Mouse (Mus musculus): ENCODE results near the gene Hoxa5.
A peak's percentile ranks its signal among the peaks of the same experiment; 100 is the strongest.

DNA sequence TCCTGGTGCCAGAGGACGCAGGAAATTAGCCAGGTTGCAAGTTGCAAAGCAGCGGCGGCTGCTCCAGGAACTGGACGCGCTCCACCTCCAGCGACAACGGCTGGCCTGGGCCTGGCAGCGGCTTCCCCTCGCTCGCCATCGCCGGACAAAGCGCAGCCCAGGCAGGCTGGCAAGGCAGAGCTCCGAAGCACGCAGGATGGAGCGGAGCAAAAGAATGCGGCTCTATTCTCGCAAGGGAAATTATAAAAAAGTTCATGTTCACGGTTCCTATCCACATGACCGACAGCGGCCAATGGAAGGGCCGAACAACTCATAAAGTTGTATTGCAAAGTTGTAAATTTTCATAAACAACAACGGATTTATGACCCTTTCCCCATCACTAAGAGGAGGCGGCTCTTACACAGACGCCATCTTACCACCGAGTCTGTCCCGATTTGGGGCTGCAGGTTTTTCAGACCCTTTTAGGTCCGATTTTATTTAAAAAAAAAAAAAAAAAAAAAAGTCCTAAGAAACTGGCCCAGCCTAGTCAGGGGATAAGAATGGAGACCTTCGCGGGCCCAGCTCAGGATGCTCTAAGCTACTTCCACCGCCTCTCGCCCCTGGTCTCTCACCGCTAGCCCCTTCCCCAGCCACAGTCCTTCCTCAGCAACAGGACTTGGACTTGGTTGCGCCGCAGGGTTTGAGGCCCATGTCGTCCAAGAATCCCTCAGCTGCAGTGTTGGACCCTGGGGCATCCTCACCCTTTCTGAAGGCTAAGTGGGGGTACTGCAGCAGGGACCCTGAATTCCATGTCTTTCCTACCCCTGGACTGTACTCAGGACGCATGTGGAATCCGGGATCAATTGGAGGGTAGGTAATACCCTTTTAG lies 9.0 kb upstream of the Hoxa5 start, which contains the start of the genes Hoxa3 and Gm28308:
- no peak for TF ChIP-seq EP300 (IDR thresholded peaks at IDR 0.05; ENCODE audit: low read length)
- TF ChIP-seq POLR2AphosphoS2 (IDR thresholded peaks at IDR 0.05; ENCODE audit: low read depth, low read length), result no peak
- TF ChIP-seq SIN3A (IDR thresholded peaks at IDR 0.05; ENCODE audit: low read length), result no peak
- TF ChIP-seq TBP (conservative IDR thresholded peaks at IDR 0.05; ENCODE audit: low read depth, low read length), result no peak
- peak; percentile 49 for TF ChIP-seq POLR2A (IDR thresholded peaks at IDR 0.05; ENCODE audit: low read depth, low read length)
- TF ChIP-seq CTCF (conservative IDR thresholded peaks at IDR 0.05 in 1 of 2, IDR thresholded peaks at IDR 0.05 in 1 of 2; ENCODE audit: low read depth in 2 of 2, low read length in 2 of 2), result no peak
- TF ChIP-seq PAX5 (IDR thresholded peaks at IDR 0.05; ENCODE audit: low read length), result no peak
- TF ChIP-seq RCOR1 (conservative IDR thresholded peaks at IDR 0.05; ENCODE audit: low read depth, low read length), result no peak
- no peak for TF ChIP-seq ZC3H11A (IDR thresholded peaks at IDR 0.05; ENCODE audit: low read depth, low read length)
- no peak for TF ChIP-seq MAX (IDR thresholded peaks at IDR 0.05; ENCODE audit: low read length)
- no peak for TF ChIP-seq ELF1 (IDR thresholded peaks at IDR 0.05; ENCODE audit: low read depth, low read length)
